Mouse (Mus musculus) erythroblast, embryonic 14.5 days (primary cell): ENCODE measurements around the gene Thsd4.

Experiments used
- GATA1 ChIP-seq: IDR thresholded peaks from 2 replicates; pipeline ENCODE4 v1.6.1; 2012; ENCODE audit warnings: low read length, inconsistent platforms, mixed read lengths
- TAL1 ChIP-seq: IDR thresholded peaks from 3 replicates; pipeline ENCODE4 v1.6.1; 2012; ENCODE audit warnings: low read length, inconsistent platforms, mixed read lengths

GRCm38 (mm10) chr9:60141081-60141514 lies 380.7 kb downstream of the Thsd4 start:
- TF ChIP-seq GATA1, result no peak
- TF ChIP-seq TAL1, result no peak
